Mouse (Mus musculus) neural tube, embryonic 11.5 days (tissue): ENCODE results near the gene Ccdc141. TPM values are rescaled to one million over a fixed set of nuclear protein-coding genes. Genes with fewer than 3 reads are reported as not detected.

Experiments used
- ATAC-seq: fragments of 200-750 bp; cut with Nextera tagmentation; 2 replicates; pipeline ENCODE4 v1.8.0; 2017; ENCODE audit warnings: moderate number of reproducible peaks, mild to moderate bottlenecking, moderate TSS enrichment, moderate library complexity; ENCODE audit not compliant: insufficient read depth, low FRiP score, low TSS enrichment
- DNase-seq: peaks from one replicate; pipeline ENCODE4 v3.0.0-alpha.2; 2015; ENCODE audit warnings: low spot score
- H3K27ac ChIP-seq: fragments of 300-500 bp; sonication (generic); 2 replicates; pipeline ENCODE4 v1.5.1; 2014; ENCODE audit warnings: low read depth, mild to moderate bottlenecking, low read length
- H3K27me3 ChIP-seq: fragments of 300-500 bp; sonication (generic); 2 replicates; pipeline ENCODE4 v1.6.1; 2014; ENCODE audit warnings: mild to moderate bottlenecking, low read length, mixed read lengths; ENCODE audit not compliant: control insufficient read depth, insufficient read depth
- H3K36me3 ChIP-seq: fragments of 300-500 bp; sonication (generic); 2 replicates; pipeline ENCODE4 v1.6.1; 2014; ENCODE audit warnings: mild to moderate bottlenecking, low read length, moderate library complexity, mixed read lengths; ENCODE audit not compliant: control insufficient read depth, insufficient read depth
- H3K4me1 ChIP-seq: fragments of 300-500 bp; sonication (generic); 2 replicates; pipeline ENCODE4 v1.6.1; 2014; ENCODE audit warnings: low read length, mixed read lengths; ENCODE audit not compliant: control insufficient read depth, insufficient read depth
- H3K4me2 ChIP-seq: fragments of 300-500 bp; sonication (generic); 2 replicates; pipeline ENCODE4 v1.6.1; 2014; ENCODE audit warnings: low read depth, mild to moderate bottlenecking, moderate library complexity
- H3K4me3 ChIP-seq: fragments of 300-500 bp; sonication (generic); 2 replicates; pipeline ENCODE4 v1.5.1; 2014; ENCODE audit warnings: low read depth, low read length
- H3K9ac ChIP-seq: fragments of 300-500 bp; sonication (generic); 2 replicates; pipeline ENCODE4 v1.6.1; 2014; ENCODE audit warnings: mild to moderate bottlenecking, low read length
- H3K9me3 ChIP-seq: fragments of 300-500 bp; sonication (generic); 2 replicates; pipeline ENCODE4 v1.6.1; 2016; ENCODE audit warnings: low read length; ENCODE audit not compliant: control insufficient read depth
- WGBS: fragments of 180-500 bp; shearing (Covaris S2); extraction: QIAGEN DNeasy Blood & Tissue Kit; methylation state at CpG from one replicate; pipeline ENCODE4 v1.1.7; 2014; 5-methylcytosine and 5-hydroxymethylcytosine counted together
- polyA plus RNA-seq: library from polyadenylated mRNA; unstranded; fragments of >200 nt; fragmentation: Nextera tagmentation; extraction: Ambion mirVana; gene quantifications from 2 replicates; pipeline ENCODE4 v1.2.1, GENCODE M21; 2014

Ccdc141 gene
- polyA plus RNA-seq, 1 experiment from 2014 or later, result 5.3 TPM

- no peak overlapping the region for H3K27ac ChIP-seq
- H3K4me1 ChIP-seq, result no peaks in the 10 kb centered on the region
- no peaks in the 10 kb centered on the region for H3K36me3 ChIP-seq
- H3K9me3 ChIP-seq, result no peaks in the 10 kb centered on the region
- H3K4me2 ChIP-seq, result no peak overlapping the region
- ATAC-seq, result no peak
- no peak overlapping the region for H3K9ac ChIP-seq
- no peaks in the 10 kb centered on the region for H3K27me3 ChIP-seq
- DNase-seq, result no peak
- 85% methylated on average over 6 of the region's 6 CpGs for WGBS
- H3K4me3 ChIP-seq, result no peak overlapping the region
Observed at GRCm38 (mm10) chr2:77182996-77183380, 12.6 kb upstream of the Ccdc141 start.

- Histone ChIP-seq H3K4me2 (no peak overlapping the region), H3K9me3 (no peaks in the 10 kb centered on the region), H3K4me3 (no peak overlapping the region), H3K9ac (no peak overlapping the region), H3K27me3 (no peaks in the 10 kb centered on the region), H3K27ac (no peak overlapping the region), H3K4me1 (no peaks in the 10 kb centered on the region), H3K36me3 (no peaks in the 10 kb centered on the region)
- DNase-seq (no peak), ATAC-seq (no peak)
- WGBS, result 87% methylated on average over 4 of the region's 4 CpGs
Observed at GRCm38 (mm10) chr2:77182271-77182995, 12.0 kb upstream of the Ccdc141 start.

GRCm38 (mm10) chr2:77177472-77177871, 7.0 kb upstream of the Ccdc141 start:
- ATAC-seq (no peak), DNase-seq (no peak)
- H3K4me2 ChIP-seq, result no peak overlapping the region
- WGBS, result 62% methylated on average over 2 of the region's 2 CpGs
- H3K27me3 ChIP-seq, result no peaks in the 10 kb centered on the region
- H3K4me3 ChIP-seq, result no peak overlapping the region
- no peaks in the 10 kb centered on the region for H3K9me3 ChIP-seq
- H3K36me3 ChIP-seq, result no peaks in the 10 kb centered on the region
- no peak overlapping the region for H3K27ac ChIP-seq
- H3K4me1 ChIP-seq, result no peaks in the 10 kb centered on the region
- no peak overlapping the region for H3K9ac ChIP-seq

GRCm38 (mm10) chr2:77176413-77176812, 6.0 kb upstream of the Ccdc141 start:
- no peak overlapping the region for H3K4me3 ChIP-seq
- no peak overlapping the region for H3K9ac ChIP-seq
- H3K36me3 ChIP-seq, result no peaks in the 10 kb centered on the region
- H3K27me3 ChIP-seq, result no peaks in the 10 kb centered on the region
- H3K4me1 ChIP-seq, result peaks cover 4% of the 10 kb centered on the region; the same call in 1 of the 2 replicates
- 69% methylated on average over 10 of the region's 10 CpGs for WGBS
- H3K9me3 ChIP-seq, result no peaks in the 10 kb centered on the region
- ATAC-seq, result no peak
- H3K27ac ChIP-seq, result no peak overlapping the region
- DNase-seq, result no peak
- no peak overlapping the region for H3K4me2 ChIP-seq

GRCm38 (mm10) chr2:77175411-77175810, 5.0 kb upstream of the Ccdc141 start:
- Histone ChIP-seq H3K4me1 (peaks cover 4% of the 10 kb centered on the region; the same call in 1 of the 2 replicates), H3K36me3 (no peaks in the 10 kb centered on the region), H3K27me3 (no peaks in the 10 kb centered on the region), H3K4me3 (no peak overlapping the region), H3K9ac (no peak overlapping the region), H3K9me3 (no peaks in the 10 kb centered on the region), H3K4me2 (no peak overlapping the region), H3K27ac (no peak overlapping the region)
- ATAC-seq, result no peak
- DNase-seq, result no peak
- 55% methylated on average over 7 of the region's 7 CpGs for whole genome bisulfite sequencing

GRCm38 (mm10) chr2:77174313-77174712, 3.9 kb upstream of the Ccdc141 start:
- ATAC-seq (no peak), DNase-seq (no peak)
- Histone ChIP-seq H3K4me1 (peaks cover 4% of the 10 kb centered on the region; the same call in 1 of the 2 replicates), H3K27me3 (no peaks in the 10 kb centered on the region), H3K36me3 (no peaks in the 10 kb centered on the region), H3K4me3 (no peak overlapping the region), H3K9ac (no peak overlapping the region), H3K4me2 (no peak overlapping the region), H3K9me3 (no peaks in the 10 kb centered on the region), H3K27ac (no peak overlapping the region)
- 60% methylated on average over 2 of the region's 2 CpGs for WGBS

GRCm38 (mm10) chr2:77173821-77174220, 3.4 kb upstream of the Ccdc141 start:
- no peaks in the 10 kb centered on the region for H3K9me3 ChIP-seq

GRCm38 (mm10) chr2:77173366-77173765, 2.9 kb upstream of the Ccdc141 start:
- Histone ChIP-seq H3K4me2 (no peak overlapping the region), H3K9ac (no peak overlapping the region), H3K4me3 (no peak overlapping the region), H3K4me1 (peaks cover 4% of the 10 kb centered on the region; the same call in 1 of the 2 replicates), H3K27ac (no peak overlapping the region), H3K27me3 (no peaks in the 10 kb centered on the region), H3K36me3 (no peaks in the 10 kb centered on the region), H3K9me3 (no peaks in the 10 kb centered on the region)
- DNase-seq (no peak), ATAC-seq (no peak)
- 65% methylated on average over 6 of the region's 6 CpGs for WGBS

More at GRCm38 (mm10) chr2:77173821-77174220, 3.4 kb upstream of the Ccdc141 start:
- ATAC-seq, result no peak
- Histone ChIP-seq H3K4me1 (peaks cover 4% of the 10 kb centered on the region; the same call in 1 of the 2 replicates), H3K4me2 (no peak overlapping the region), H3K27me3 (no peaks in the 10 kb centered on the region), H3K4me3 (no peak overlapping the region), H3K27ac (no peak overlapping the region), H3K9ac (no peak overlapping the region), H3K36me3 (no peaks in the 10 kb centered on the region)
- WGBS, result 88% methylated on average over 6 of the region's 6 CpGs
- DNase-seq, result no peak

GRCm38 (mm10) chr2:77172241-77172671, 1.8 kb upstream of the Ccdc141 start:
- Histone ChIP-seq H3K9me3 (no peaks in the 10 kb centered on the region), H3K27ac (no peak overlapping the region), H3K27me3 (no peaks in the 10 kb centered on the region), H3K9ac (no peak overlapping the region), H3K36me3 (no peaks in the 10 kb centered on the region), H3K4me2 (no peak overlapping the region), H3K4me3 (no peak overlapping the region), H3K4me1 (peaks cover 4% of the 10 kb centered on the region; the same call in 1 of the 2 replicates)
- no peak for DNase-seq
- 57% methylated on average over 10 of the region's 10 CpGs for WGBS
- ATAC-seq, result no peak
